ENCODE assay signal across 23 mouse cellular contexts in genomic region chr5:47429217-47430172, GRCm38 (mm10).
A peak's percentile ranks its signal among the peaks of the same experiment; 100 is the strongest.
DNase-seq lines count a peak whose midpoint lies in the region; ATAC-seq lines count a peak whose summit lies in the region.
"Had no signal": no experiment of that assay in that cellular context is flagged by ENCODE, and none has a peak within 500 bp of the region (broad histone marks: within the 10 kb centered on the region; RNA-seq: fewer than 3 reads in every experiment).

No protein-coding gene starts in this region.

- no peaks in the 10 kb centered on the region for H3K9me3 ChIP-seq in limb, embryonic 11.5 days (ENCODE audit: control insufficient read depth, low read length)
- no peaks in the 10 kb centered on the region for H3K9me3 ChIP-seq in limb, embryonic 10.5 days (replicated peaks)
- H3K9me3 ChIP-seq in limb, embryonic 12.5 days: no peaks in the 10 kb centered on the region
- H3K9me3 ChIP-seq: embryonic facial prominence, embryonic 12.5 days; forebrain, embryonic 13.5 days; heart, embryonic 15.5 days; stomach, embryonic 15.5 days had no signal

- H3K9ac ChIP-seq in limb, embryonic 11.5 days (ENCODE audit: low read length): no peak overlapping the region
- no peak overlapping the region for H3K9ac ChIP-seq in limb, embryonic 12.5 days (replicated peaks)
- H3K9ac ChIP-seq: embryonic facial prominence, embryonic 12.5 days; forebrain, embryonic 13.5 days; heart, embryonic 15.5 days; hindbrain, embryonic 14.5 days; liver, embryonic 14.5 days; stomach, embryonic 15.5 days had no signal

- no peaks in the 10 kb centered on the region for H3K36me3 ChIP-seq in limb, embryonic 11.5 days (ENCODE audit: control insufficient read depth, insufficient read depth, low read length)
- H3K36me3 ChIP-seq in limb, embryonic 10.5 days: no peaks in the 10 kb centered on the region
- no peaks in the 10 kb centered on the region for H3K36me3 ChIP-seq in limb, embryonic 12.5 days
- H3K36me3 ChIP-seq: embryonic facial prominence, embryonic 12.5 days; heart, embryonic 15.5 days; stomach, embryonic 15.5 days had no signal

- H3K27ac ChIP-seq in limb, embryonic 11.5 days (replicated peaks; ENCODE audit: low read depth, low read length): no peak overlapping the region
- no peak overlapping the region for H3K27ac ChIP-seq in limb, embryonic 10.5 days
- H3K27ac ChIP-seq in limb, embryonic 12.5 days: 0 out of 2 replicates have a peak overlapping the region, but pooled peaks have one; percentile 25
- H3K27ac ChIP-seq: embryonic facial prominence, embryonic 12.5 days; forebrain, embryonic 13.5 days; gastrocnemius, adult 2 months; heart, embryonic 15.5 days; hindbrain, embryonic 14.5 days; liver, embryonic 14.5 days; stomach, embryonic 15.5 days had no signal

- 0 out of 2 replicates have a peak, but pooled peaks cover 3% of the 10 kb centered on the region for H3K4me1 ChIP-seq in limb, embryonic 11.5 days (ENCODE audit: control insufficient read depth, insufficient read depth, low read length)
- peaks cover 24% of the 10 kb centered on the region for H3K4me1 ChIP-seq in limb, embryonic 10.5 days
- peaks cover 18% of the 10 kb centered on the region for H3K4me1 ChIP-seq in limb, embryonic 12.5 days (replicated peaks)
- H3K4me1 ChIP-seq: forebrain, embryonic 13.5 days; heart, embryonic 15.5 days; stomach, embryonic 15.5 days had no signal

- no peak overlapping the region for H3K4me3 ChIP-seq in limb, embryonic 11.5 days (ENCODE audit: low read depth, low read length)
- H3K4me3 ChIP-seq in limb, embryonic 10.5 days: no peak overlapping the region
- no peak overlapping the region for H3K4me3 ChIP-seq in limb, embryonic 12.5 days (replicated peaks)
- H3K4me3 ChIP-seq: embryonic facial prominence, embryonic 12.5 days; erythroblast, embryonic 14.5 days; forebrain, embryonic 13.5 days; gastrocnemius, adult 2 months; heart, embryonic 15.5 days; stomach, embryonic 15.5 days had no signal

- no peak for DNase-seq in limb, embryonic 11.5 days (ENCODE audit: low spot score)
- no peak for DNase-seq in limb, embryonic 10.5 days (ENCODE audit: low spot score)
- DNase-seq in 416B (ENCODE audit: low read depth): peak; percentile 75
- DNase-seq in cerebellum, postnatal 36 days: no peak
- no peak for DNase-seq in thymus, postnatal 14 days
- DNase-seq: adrenal gland, postnatal 10 days; cerebellum, adult 18-20 months; cerebellum, postnatal 25 days; gastrocnemius, adult 2 months; heart, postnatal 36 days; kidney, adult 18-20 months; left cerebral cortex, postnatal 4 days; thymus, postnatal 4 days had no signal

- 33% methylated on average over 10 of the region's 10 CpGs for WGBS in limb, embryonic 11.5 days
- 54% methylated on average over 10 of the region's 10 CpGs for WGBS in limb, embryonic 10.5 days
- 37% methylated on average over 10 of the region's 10 CpGs for WGBS in limb, embryonic 12.5 days

- ATAC-seq in limb, embryonic 11.5 days (ENCODE audit: insufficient number of reproducible peaks, low FRiP score, low TSS enrichment, low read depth): peak; percentile 57; the same call in 1 of the 2 replicates
- ATAC-seq in common myeloid progenitor, adult 5-6 weeks (replicated peaks; ENCODE audit: low read depth, poor library complexity, severe bottlenecking): 0 out of 2 replicates have a peak, but pooled peaks have one; percentile 18
- peak; percentile 71 for ATAC-seq in limb, embryonic 12.5 days (ENCODE audit: insufficient number of reproducible peaks, insufficient read depth, low FRiP score, low TSS enrichment, low read depth)
- ATAC-seq: forebrain, embryonic 13.5 days; inflammation-experienced regulatory T-cells, adult 6 months had no signal

- H3K4me2 ChIP-seq in limb, embryonic 11.5 days (ENCODE audit: low read depth, severe bottlenecking): no peak overlapping the region
- no peak overlapping the region for H3K4me2 ChIP-seq in limb, embryonic 12.5 days
- H3K4me2 ChIP-seq: embryonic facial prominence, embryonic 12.5 days; forebrain, embryonic 13.5 days; heart, embryonic 15.5 days; hindbrain, embryonic 14.5 days; stomach, embryonic 15.5 days had no signal

- no peaks in the 10 kb centered on the region for H3K27me3 ChIP-seq in limb, embryonic 11.5 days (ENCODE audit: control insufficient read depth, insufficient read depth, low read length)
- no peaks in the 10 kb centered on the region for H3K27me3 ChIP-seq in limb, embryonic 10.5 days (ENCODE audit: low read depth, poor library complexity, severe bottlenecking)
- no peaks in the 10 kb centered on the region for H3K27me3 ChIP-seq in limb, embryonic 12.5 days
- H3K27me3 ChIP-seq: embryonic facial prominence, embryonic 12.5 days; forebrain, embryonic 13.5 days; heart, embryonic 15.5 days; stomach, embryonic 15.5 days had no signal

Comparison
In these comparisons a context has a peak if more than half of its experiments do, and no peak if none do; other contexts are left out.
1. ATAC-seq: peak in every context shown above with its lines; median percentile 71 in limb, embryonic 12.5 days; 57 in limb, embryonic 11.5 days; 18 in common myeloid progenitor, adult 5-6 weeks.